Comparison of ENCODE assay signal across 8 mouse cellular contexts in the genomic region with DNA sequence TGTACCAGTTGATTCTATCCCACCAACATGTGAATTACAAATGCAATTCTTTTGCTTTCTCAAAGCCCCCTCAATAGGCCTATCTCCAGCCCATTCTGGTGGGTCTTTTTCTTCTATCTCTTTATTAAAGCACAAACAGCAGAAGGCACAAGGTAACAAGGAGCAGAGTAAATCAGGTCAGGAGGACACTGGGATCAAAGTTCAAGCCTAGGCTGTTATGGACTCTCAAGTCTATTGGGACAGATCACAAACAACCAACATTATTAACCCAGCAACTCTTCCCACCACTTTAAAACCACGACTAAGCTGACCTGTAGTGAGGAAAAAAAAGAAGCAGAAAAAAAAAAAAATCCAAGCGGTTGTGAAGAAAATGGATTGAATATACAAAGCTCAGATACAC. TPM values are rescaled to one million over a fixed set of nuclear protein-coding genes. Genes with fewer than 3 reads are reported as not detected.
DNase-seq lines count a peak whose midpoint lies in the region; ATAC-seq and TF ChIP-seq lines count a peak whose summit lies in the region.

No protein-coding gene starts in this region.

- peak overlapping the region; percentile 82 for H3K4me3 ChIP-seq in erythroblast, embryonic 14.5 days (replicated peaks)
- H3K4me3 ChIP-seq in lung, postnatal 0 days (ENCODE audit: low read depth, low read length), result peak overlapping the region; percentile 51; the same call in 1 of the 2 replicates
- H3K4me3 ChIP-seq in limb, embryonic 14.5 days (replicated peaks; ENCODE audit: low read length), result peak overlapping the region; percentile 52
- peak overlapping the region; percentile 58 for H3K4me3 ChIP-seq in stomach, embryonic 15.5 days (replicated peaks)

- no peak for TF ChIP-seq POLR2A in limb, embryonic 14.5 days (IDR thresholded peaks at IDR 0.05; ENCODE audit: borderline replicate concordance, extremely low read depth, insufficient read depth, insufficient read length)

- 17% methylated on average over 2 of the region's 2 CpGs for WGBS in lung, postnatal 0 days
- 43% methylated on average over 2 of the region's 2 CpGs for WGBS in limb, embryonic 14.5 days
- 31% methylated on average over 2 of the region's 2 CpGs for WGBS in stomach, embryonic 15.5 days

- no peaks in the 10 kb centered on the region for H3K27me3 ChIP-seq in erythroblast, embryonic 14.5 days (ENCODE audit: control insufficient read depth)
- no peaks in the 10 kb centered on the region for H3K27me3 ChIP-seq in lung, postnatal 0 days (replicated peaks; ENCODE audit: insufficient read depth, low read length)
- H3K27me3 ChIP-seq in limb, embryonic 14.5 days (ENCODE audit: control insufficient read depth, insufficient read depth, low read length), result no peaks in the 10 kb centered on the region
- H3K27me3 ChIP-seq in stomach, embryonic 15.5 days (replicated peaks), result no peaks in the 10 kb centered on the region

- H3K4me2 ChIP-seq in lung, postnatal 0 days (replicated peaks; ENCODE audit: low read depth, low read length), result peak overlapping the region; percentile 52
- peak overlapping the region; percentile 47 for H3K4me2 ChIP-seq in limb, embryonic 14.5 days (replicated peaks; ENCODE audit: low read depth, low read length, severe bottlenecking)
- H3K4me2 ChIP-seq in stomach, embryonic 15.5 days, result peak overlapping the region; percentile 50

- DNase-seq in lung, postnatal 0 days (ENCODE audit: low spot score), result no peak
- no peak for DNase-seq in lung, adult 18-20 months
- no peak for DNase-seq in limb, embryonic 14.5 days (ENCODE audit: low spot score)
- DNase-seq in spleen, postnatal 10 days (ENCODE audit: low spot score in 2 of 2), result no peak
- no peak for DNase-seq in spleen, adult 18-20 months

- H3K9me3 ChIP-seq in erythroblast, embryonic 14.5 days (ENCODE audit: control insufficient read depth, low read length), result no peaks in the 10 kb centered on the region
- H3K9me3 ChIP-seq in lung, postnatal 0 days (ENCODE audit: low read length), result no peaks in the 10 kb centered on the region
- no peaks in the 10 kb centered on the region for H3K9me3 ChIP-seq in limb, embryonic 14.5 days (ENCODE audit: control insufficient read depth, low read length)
- no peaks in the 10 kb centered on the region for H3K9me3 ChIP-seq in stomach, embryonic 15.5 days

- peaks cover 14% of the 10 kb centered on the region for H3K36me3 ChIP-seq in erythroblast, embryonic 14.5 days (ENCODE audit: control insufficient read depth)
- no peaks in the 10 kb centered on the region for H3K36me3 ChIP-seq in lung, postnatal 0 days (ENCODE audit: insufficient read depth, low read length)
- peaks cover 3% of the 10 kb centered on the region; the same call in 1 of the 2 replicates for H3K36me3 ChIP-seq in limb, embryonic 14.5 days (ENCODE audit: control insufficient read depth, insufficient read depth, low read length)
- no peaks in the 10 kb centered on the region; the same call in 1 of the 2 replicates for H3K36me3 ChIP-seq in stomach, embryonic 15.5 days

- 0 out of 2 replicates have a peak overlapping the region, but pooled peaks have one; percentile 8 for H3K9ac ChIP-seq in lung, postnatal 0 days (replicated peaks; ENCODE audit: low read depth)
- peak overlapping the region; percentile 69; the same call in 1 of the 2 replicates for H3K9ac ChIP-seq in limb, embryonic 14.5 days (ENCODE audit: low read depth, low read length, severe bottlenecking)
- no peak overlapping the region for H3K9ac ChIP-seq in stomach, embryonic 15.5 days

- no peak for TF ChIP-seq EP300 in lung, postnatal 0 days (IDR thresholded peaks at IDR 0.05)

- H3K27ac ChIP-seq in lung, postnatal 0 days (ENCODE audit: low read length), result no peak overlapping the region; the same call in 1 of the 2 replicates
- no peak overlapping the region for H3K27ac ChIP-seq in limb, embryonic 14.5 days (replicated peaks; ENCODE audit: low read depth, low read length)
- no peak overlapping the region for H3K27ac ChIP-seq in stomach, embryonic 15.5 days

- H3K4me1 ChIP-seq in erythroblast, embryonic 14.5 days (ENCODE audit: control insufficient read depth), result peaks cover 3% of the 10 kb centered on the region
- no peaks in the 10 kb centered on the region for H3K4me1 ChIP-seq in lung, postnatal 0 days (ENCODE audit: insufficient read depth, low read depth, low read length)
- H3K4me1 ChIP-seq in limb, embryonic 14.5 days (ENCODE audit: control insufficient read depth, insufficient read depth, low read length), result 0 out of 2 replicates have a peak, but pooled peaks cover 3% of the 10 kb centered on the region
- H3K4me1 ChIP-seq in stomach, embryonic 15.5 days, result no peaks in the 10 kb centered on the region

- no peak for TF ChIP-seq CTCF in lung, postnatal 0 days (IDR thresholded peaks at IDR 0.05)

- no peak for ATAC-seq in erythroblast, adult 5-6 weeks (replicated peaks; ENCODE audit: low FRiP score, poor library complexity, severe bottlenecking)
- ATAC-seq in lung, postnatal 0 days, result no peak
- ATAC-seq in limb, embryonic 14.5 days (ENCODE audit: low FRiP score, low read depth), result no peak
- no peak for ATAC-seq in stomach, embryonic 15.5 days (ENCODE audit: insufficient read depth, low FRiP score, low read depth)

RNA-seq across cellular contexts. Expression of a gene that starts 1.4 kb away (rescaled TPM):
- polyA plus RNA-seq in erythroblast, embryonic 14.5 days (2012), result 0.10 and 0.18 TPM in 2 replicates
- total RNA-seq in erythroblast, adult 5-6 weeks (2015; ENCODE audit: low replicate concordance), result 85.7 and 86.5 TPM in 2 replicates
- total RNA-seq in erythroblast, adult 5-6 weeks (2017; ENCODE audit: low replicate concordance), result 50.0 and 58.9 TPM in 2 replicates
- polyA plus RNA-seq in lung, postnatal 0 days (2015; fragmentation: Nextera tagmentation; extraction: Ambion mirVana), result 243 and 250 TPM in 2 replicates
- polyA plus RNA-seq in limb, embryonic 14.5 days (2012; rRNA removed), result 108 and 114 TPM in 2 replicates
- polyA plus RNA-seq in limb, embryonic 14.5 days (2014; fragmentation: Nextera tagmentation; extraction: Ambion mirVana), result 169 and 172 TPM in 2 replicates
- polyA plus RNA-seq in stomach, embryonic 15.5 days (2015; fragmentation: Nextera tagmentation; extraction: Ambion mirVana), result 143 and 145 TPM in 2 replicates

Comparison
In these comparisons a context has a peak if more than half of its experiments do, and no peak if none do; other contexts are left out.
1. RNA of a gene that starts 1.4 kb away (polyA plus RNA-seq): 243 to 250 TPM in lung, postnatal 0 days, 108 to 172 TPM in limb, embryonic 14.5 days and 143 to 145 TPM in stomach, embryonic 15.5 days; 0.10 to 0.18 TPM in erythroblast, embryonic 14.5 days; every median in the first group is over 10 times any median in the second.
2. Peak in every context shown above with its lines, with median percentiles within 50 percentile points of each other: H3K4me3 ChIP-seq and H3K4me2 ChIP-seq.